Mouse (Mus musculus): ENCODE data around the gene Actl11.

Actl11 gene

GRCm38 (mm10) chr9:107928169-107928568 is at the start of gene Actl11:
Gene Actl11 (plus strand): TSS chr9:107928469.
- no peak for DNase-seq (ENCODE audit: low spot score in 2 of 2)

GRCm38 (mm10) chr9:107880411-107880810 is 47.9 kb upstream of the Actl11 start:
- no peak for DNase-seq (ENCODE audit: low spot score in 2 of 2)

GRCm38 (mm10) chr9:107887804-107888266 is 40.4 kb upstream of the Actl11 start, which contains the start of gene Mon1a:
Gene Mon1a (plus strand): TSS chr9:107888151.
- peak; percentile 69 to 73 for DNase-seq (ENCODE audit: low spot score in 2 of 2)

GRCm38 (mm10) chr9:107888267-107888850 is 39.9 kb upstream of the Actl11 start:
- no peak for DNase-seq (ENCODE audit: low spot score in 2 of 2)

- DNase-seq (ENCODE audit: low spot score in 2 of 2), result no peak
Measured at GRCm38 (mm10) chr9:107890260-107890659, 38.0 kb upstream of the Actl11 start.

GRCm38 (mm10) chr9:107891023-107891422 is 37.2 kb upstream of the Actl11 start:
- DNase-seq (ENCODE audit: low spot score in 2 of 2), result no peak

- DNase-seq (ENCODE audit: low spot score in 2 of 2), result no peak
Measured at GRCm38 (mm10) chr9:107898563-107898962, 29.7 kb upstream of the Actl11 start.

GRCm38 (mm10) chr9:107899855-107900254 is 28.4 kb upstream of the Actl11 start:
- DNase-seq (ENCODE audit: low spot score in 2 of 2), result no peak

GRCm38 (mm10) chr9:107900840-107901626 is 27.2 kb upstream of the Actl11 start:
- peak; percentile 69 to 78 for DNase-seq (ENCODE audit: low spot score in 2 of 2)

- no peak for DNase-seq (ENCODE audit: low spot score in 2 of 2)
Measured at GRCm38 (mm10) chr9:107901627-107901914, 26.7 kb upstream of the Actl11 start.

GRCm38 (mm10) chr9:107904726-107905125 is 23.5 kb upstream of the Actl11 start:
- DNase-seq (ENCODE audit: low spot score in 2 of 2), result peak; percentile 77 to 91

- no peak for DNase-seq (ENCODE audit: low spot score in 2 of 2)
Measured at GRCm38 (mm10) chr9:107906252-107906966, 21.9 kb upstream of the Actl11 start, which contains the start of gene Mst1r. Gene Mst1r (plus strand): TSS chr9:107906873.

GRCm38 (mm10) chr9:107906967-107907800 is 21.1 kb upstream of the Actl11 start:
- no peak for DNase-seq (ENCODE audit: low spot score in 2 of 2)

- DNase-seq (ENCODE audit: low spot score in 2 of 2), result no peak
Measured at GRCm38 (mm10) chr9:107907801-107908120, 20.5 kb upstream of the Actl11 start.

GRCm38 (mm10) chr9:107908410-107909158 is 19.7 kb upstream of the Actl11 start:
- DNase-seq (ENCODE audit: low spot score in 2 of 2), result no peak

GRCm38 (mm10) chr9:107910025-107910769 is 18.1 kb upstream of the Actl11 start:
- DNase-seq (ENCODE audit: low spot score in 2 of 2), result no peak

GRCm38 (mm10) chr9:107914764-107915420 is 13.4 kb upstream of the Actl11 start:
- DNase-seq (ENCODE audit: low spot score in 2 of 2), result no peak

GRCm38 (mm10) chr9:107917895-107918608 is 10.2 kb upstream of the Actl11 start:
- no peak for DNase-seq (ENCODE audit: low spot score in 2 of 2)

GRCm38 (mm10) chr9:107918884-107919283 is 9.4 kb upstream of the Actl11 start:
- no peak for DNase-seq (ENCODE audit: low spot score in 2 of 2)

Data from frontal cortex, postnatal 14 days (tissue).